Mouse (Mus musculus) myocyte (in vitro differentiated cells): ENCODE measurements around the gene Tas2r125. TPM values are rescaled to one million over a fixed set of nuclear protein-coding genes. Genes with fewer than 3 reads are reported as not detected.
"Not testable (repeated sequence)": the region's sequence is repeated elsewhere in the genome, so short reads cannot be mapped to it uniquely, and the experiment has no call there.

ENCODE experiments used
- H3K27me3 ChIP-seq: one replicate; pipeline ENCODE4 v1.6.1; 2011; ENCODE audit not compliant: control insufficient read depth, insufficient read depth, insufficient read length
- H3K36me3 ChIP-seq: one replicate; pipeline ENCODE4 v1.6.1; 2011; ENCODE audit not compliant: control insufficient read depth, insufficient read depth
- H3K4me2 ChIP-seq: one replicate; pipeline ENCODE4 v1.6.1; 2011; ENCODE audit warnings: low read depth, control low read depth
- H3K4me3 ChIP-seq: one replicate; pipeline ENCODE4 v1.5.1; 2011; ENCODE audit warnings: mild to moderate bottlenecking, control low read depth, moderate library complexity
- H3K79me2 ChIP-seq: one replicate; pipeline ENCODE4 v1.6.1; 2011; ENCODE audit not compliant: control insufficient read depth, insufficient read depth
- H3ac ChIP-seq: one replicate; pipeline ENCODE4 v1.6.1; 2011; ENCODE audit not compliant: control insufficient read depth, insufficient read length
- CEBPB ChIP-seq: IDR thresholded peaks from 2 replicates; pipeline ENCODE4 v1.6.1; 2011; ENCODE audit warnings: mild to moderate bottlenecking, moderate library complexity; ENCODE audit not compliant: poor library complexity, insufficient read depth, severe bottlenecking
- E2F4 ChIP-seq: IDR thresholded peaks from one replicate; pipeline ENCODE4 v1.6.1; 2011; ENCODE audit warnings: mild to moderate bottlenecking, control low read depth, moderate library complexity; ENCODE audit not compliant: insufficient read depth
- MAX ChIP-seq: IDR thresholded peaks from one replicate; pipeline ENCODE4 v1.6.1; 2011; ENCODE audit warnings: low read depth, mild to moderate bottlenecking, control low read depth
- MYOD1 ChIP-seq, 3 experiments: IDR thresholded peaks; one replicate each; pipeline ENCODE4 v1.6.1; 2011; ENCODE audit warnings: control low read depth in 2 of 3, low read depth in 2 of 3, mild to moderate bottlenecking in 2 of 3, moderate library complexity in 1 of 3; ENCODE audit not compliant: insufficient read length in 2 of 3, control insufficient read depth in 1 of 3
- MYOG ChIP-seq, 3 experiments: IDR thresholded peaks; one replicate each; pipeline ENCODE4 v1.6.1; 2011; ENCODE audit warnings: control low read depth in 2 of 3, low read depth in 2 of 3, mild to moderate bottlenecking in 2 of 3; ENCODE audit not compliant: insufficient read length in 2 of 3, control insufficient read depth in 1 of 3, insufficient read depth in 1 of 3
- POLR2A ChIP-seq: IDR thresholded peaks from one replicate; pipeline ENCODE4 v1.6.1; 2011; ENCODE audit warnings: low read depth, mild to moderate bottlenecking, control low read depth, moderate library complexity; ENCODE audit not compliant: insufficient read length
- POLR2AphosphoS2 ChIP-seq: IDR thresholded peaks from one replicate; pipeline ENCODE4 v1.6.1; 2011; ENCODE audit warnings: low read depth, control low read depth; ENCODE audit not compliant: insufficient read length
- REST ChIP-seq: IDR thresholded peaks from one replicate; pipeline ENCODE4 v1.6.1; 2011; ENCODE audit warnings: mild to moderate bottlenecking, control low read depth, moderate library complexity; ENCODE audit not compliant: insufficient read depth, insufficient read length
- SRF ChIP-seq: IDR thresholded peaks from one replicate; pipeline ENCODE4 v1.6.1; 2011; ENCODE audit warnings: low read depth; ENCODE audit not compliant: control insufficient read depth, insufficient read length
- TCF12 ChIP-seq: IDR thresholded peaks from one replicate; pipeline ENCODE4 v1.6.1; 2011; ENCODE audit warnings: mild to moderate bottlenecking, control low read depth; ENCODE audit not compliant: poor library complexity, insufficient read depth, severe bottlenecking
- TCF3 ChIP-seq: IDR thresholded peaks from one replicate; pipeline ENCODE4 v1.6.1; 2011; ENCODE audit warnings: low read depth, control low read depth; ENCODE audit not compliant: insufficient read length
- USF1 ChIP-seq: IDR thresholded peaks from one replicate; pipeline ENCODE4 v1.6.1; 2011; ENCODE audit warnings: low read depth, mild to moderate bottlenecking, control low read depth, moderate library complexity
- polyA plus RNA-seq: library from polyadenylated mRNA; unstranded; fragments of >200 nt; fragmentation: generic; extraction: Trizol; gene quantifications from one replicate; pipeline ENCODE4 v1.2.1, GENCODE M21; 2012; ENCODE audit warnings: missing spikeins

The Tas2r125 gene
- not detected for polyA plus RNA-seq

GRCm38 (mm10) chr6:132909351-132909750, at the start of gene Tas2r125:
TSS of gene Tas2r125 (plus strand) at chr6:132909651.
- no peak for TF ChIP-seq POLR2AphosphoS2
- no peak for TF ChIP-seq CEBPB
- TF ChIP-seq USF1: no peak
- TF ChIP-seq TCF12: no peak
- no peak for TF ChIP-seq TCF3
- no peak for TF ChIP-seq SRF
- TF ChIP-seq E2F4: no peak
- TF ChIP-seq MYOG (IDR thresholded peaks at IDR 0.05; ENCODE audit: control insufficient read depth in 1 of 3, insufficient read depth in 1 of 3, insufficient read length in 2 of 3, low read depth in 2 of 3): no peak
- TF ChIP-seq MAX: no peak
- TF ChIP-seq REST: no peak
- no peak for TF ChIP-seq MYOD1 (IDR thresholded peaks at IDR 0.05; ENCODE audit: control insufficient read depth in 1 of 3, insufficient read length in 2 of 3, low read depth in 2 of 3)
- no peak for TF ChIP-seq POLR2A
- H3ac ChIP-seq: no peak within 1 kb of the TSS
- H3K79me2 ChIP-seq: no peaks in the 10 kb centered on the region
- H3K36me3 ChIP-seq: no peaks in the 10 kb centered on the region
- H3K27me3 ChIP-seq: no peaks in the 10 kb centered on the region
- H3K4me3 ChIP-seq: no peak within 1 kb of the TSS
- H3K4me2 ChIP-seq: no peak within 1 kb of the TSS

GRCm38 (mm10) chr6:132867708-132868107, 41.7 kb upstream of the Tas2r125 start, which contains the start of gene Tas2r110:
TSS of gene Tas2r110 (plus strand) at chr6:132868008.
- H3K27me3 ChIP-seq: no peaks in the 10 kb centered on the region
- no peak within 1 kb of the TSS for H3K4me3 ChIP-seq
- no peak within 1 kb of the TSS for H3ac ChIP-seq
- no peak within 1 kb of the TSS for H3K4me2 ChIP-seq
- TF ChIP-seq MYOD1 (IDR thresholded peaks at IDR 0.05; ENCODE audit: control insufficient read depth in 1 of 3, insufficient read length in 2 of 3, low read depth in 2 of 3): no peak
- TF ChIP-seq SRF: no peak
- TF ChIP-seq POLR2A: no peak
- no peak for TF ChIP-seq CEBPB
- no peak for TF ChIP-seq E2F4
- no peak for TF ChIP-seq USF1
- TF ChIP-seq TCF12: no peak
- no peak for TF ChIP-seq MYOG (IDR thresholded peaks at IDR 0.05; ENCODE audit: control insufficient read depth in 1 of 3, insufficient read depth in 1 of 3, insufficient read length in 2 of 3, low read depth in 2 of 3)
- H3K36me3 ChIP-seq: no peaks in the 10 kb centered on the region
- H3K79me2 ChIP-seq: no peaks in the 10 kb centered on the region

GRCm38 (mm10) chr6:132892711-132893110, 16.7 kb upstream of the Tas2r125 start, which contains the start of gene Tas2r113:
TSS of gene Tas2r113 (plus strand) at chr6:132893011.
- Histone ChIP-seq H3ac (no peak within 1 kb of the TSS), H3K36me3 (no peaks in the 10 kb centered on the region), H3K27me3 (no peaks in the 10 kb centered on the region), H3K4me2 (no peak within 1 kb of the TSS), H3K79me2 (no peaks in the 10 kb centered on the region), H3K4me3 (no peak within 1 kb of the TSS)
- TF ChIP-seq CEBPB: no peak
- TF ChIP-seq POLR2A: no peak
- TF ChIP-seq TCF3: no peak
- TF ChIP-seq MAX: no peak
- TF ChIP-seq POLR2AphosphoS2: no peak
- TF ChIP-seq USF1: no peak
- no peak for TF ChIP-seq SRF
- no peak for TF ChIP-seq MYOD1 (IDR thresholded peaks at IDR 0.05; ENCODE audit: control insufficient read depth in 1 of 3, insufficient read length in 2 of 3, low read depth in 2 of 3)
- TF ChIP-seq TCF12: no peak
- no peak for TF ChIP-seq REST
- no peak for TF ChIP-seq E2F4
- TF ChIP-seq MYOG (IDR thresholded peaks at IDR 0.05; ENCODE audit: control insufficient read depth in 1 of 3, insufficient read depth in 1 of 3, insufficient read length in 2 of 3, low read depth in 2 of 3): no peak

- not testable (repeated sequence) for H3K79me2 ChIP-seq, H3K27me3 ChIP-seq, H3ac ChIP-seq, H3K36me3 ChIP-seq, H3K4me3 ChIP-seq, H3K4me2 ChIP-seq
Observed at GRCm38 (mm10) chr6:132941376-132941775, 31.9 kb downstream of the Tas2r125 start.

GRCm38 (mm10) chr6:132950802-132951201, 41.4 kb downstream of the Tas2r125 start, which contains the start of gene Tas2r129:
TSS of gene Tas2r129 (plus strand) at chr6:132951102.
- Histone ChIP-seq H3K4me3 (no peak within 1 kb of the TSS), H3K36me3 (no peaks in the 10 kb centered on the region)
- no peak for TF ChIP-seq TCF3
- no peak for TF ChIP-seq CEBPB
- TF ChIP-seq POLR2A: no peak
- TF ChIP-seq POLR2AphosphoS2: no peak
- no peak for TF ChIP-seq TCF12
- no peak for TF ChIP-seq MYOG (IDR thresholded peaks at IDR 0.05; ENCODE audit: control insufficient read depth in 1 of 3, insufficient read depth in 1 of 3, insufficient read length in 2 of 3, low read depth in 2 of 3)
- TF ChIP-seq SRF: no peak
- no peak for TF ChIP-seq REST
- no peak for TF ChIP-seq MAX
- no peak for TF ChIP-seq E2F4
- TF ChIP-seq MYOD1 (IDR thresholded peaks at IDR 0.05; ENCODE audit: control insufficient read depth in 1 of 3, insufficient read length in 2 of 3, low read depth in 2 of 3): no peak

More at GRCm38 (mm10) chr6:132950802-132951201, 41.4 kb downstream of the Tas2r125 start, which contains the start of gene Tas2r129:
- no peaks in the 10 kb centered on the region for H3K27me3 ChIP-seq
- H3K4me2 ChIP-seq: no peak within 1 kb of the TSS
- H3ac ChIP-seq: no peak within 1 kb of the TSS
- H3K79me2 ChIP-seq: no peaks in the 10 kb centered on the region
